Mouse (Mus musculus) limb, embryonic 14.5 days (tissue): ENCODE data around the gene Pik3c2b. TPM values are rescaled to one million over a fixed set of nuclear protein-coding genes. Genes with fewer than 3 reads are reported as not detected.
A peak's percentile ranks its signal among the peaks of the same experiment; 100 is the strongest.

Source experiments
- ATAC-seq: fragments of 200-750 bp; cut with Nextera tagmentation; 2 replicates; pipeline ENCODE4 v1.8.0; 2017; ENCODE audit warnings: low read depth, moderate number of reproducible peaks, moderate TSS enrichment; ENCODE audit not compliant: low FRiP score
- DNase-seq: peaks from one replicate; pipeline ENCODE4 v3.0.0-alpha.2; 2015; ENCODE audit warnings: low spot score
- H3K27ac ChIP-seq: fragments of 300-500 bp; sonication (generic); replicated peaks from 2 replicates; pipeline ENCODE4 v1.5.1; 2014; ENCODE audit warnings: low read depth, mild to moderate bottlenecking, low read length, moderate library complexity, mixed read lengths
- H3K27me3 ChIP-seq: fragments of 300-500 bp; sonication (generic); 2 replicates; pipeline ENCODE4 v1.6.1; 2014; ENCODE audit warnings: low read length, mixed read lengths; ENCODE audit not compliant: control insufficient read depth, insufficient read depth
- H3K36me3 ChIP-seq: fragments of 300-500 bp; sonication (generic); 2 replicates; pipeline ENCODE4 v1.6.1; 2014; ENCODE audit warnings: mild to moderate bottlenecking, low read length, moderate library complexity, mixed read lengths; ENCODE audit not compliant: control insufficient read depth, insufficient read depth
- H3K4me1 ChIP-seq: fragments of 300-500 bp; sonication (generic); 2 replicates; pipeline ENCODE4 v1.6.1; 2014; ENCODE audit warnings: antibody characterized with exemption, low read length, mixed read lengths; ENCODE audit not compliant: control insufficient read depth, insufficient read depth
- H3K4me2 ChIP-seq: fragments of 300-500 bp; sonication (generic); replicated peaks from 2 replicates; pipeline ENCODE4 v1.6.1; 2014; ENCODE audit warnings: low read depth, mild to moderate bottlenecking, low read length, moderate library complexity; ENCODE audit not compliant: severe bottlenecking
- H3K4me3 ChIP-seq: fragments of 300-500 bp; sonication (generic); replicated peaks from 2 replicates; pipeline ENCODE4 v1.5.1; 2014; ENCODE audit warnings: low read length
- H3K9ac ChIP-seq: fragments of 300-500 bp; sonication (generic); 2 replicates; pipeline ENCODE4 v1.6.1; 2014; ENCODE audit warnings: mild to moderate bottlenecking, low read depth, low read length, moderate library complexity; ENCODE audit not compliant: severe bottlenecking
- H3K9me3 ChIP-seq: fragments of 300-500 bp; sonication (generic); 2 replicates; pipeline ENCODE4 v1.6.1; 2016; ENCODE audit warnings: low read length; ENCODE audit not compliant: control insufficient read depth
- POLR2A ChIP-seq: fragments of 200-500 bp; IDR thresholded peaks from 2 replicates; pipeline ENCODE4 v1.8.0; 2012; ENCODE audit warnings: inconsistent platforms, mild to moderate bottlenecking, moderate library complexity, borderline replicate concordance; ENCODE audit not compliant: insufficient read depth, insufficient read length; ENCODE audit errors: extremely low read depth
- WGBS: fragments of 180-500 bp; shearing (Covaris S2); extraction: QIAGEN DNeasy Blood & Tissue Kit; methylation state at CpG from one replicate; pipeline ENCODE4 v1.1.7; 2014; 5-methylcytosine and 5-hydroxymethylcytosine counted together
- polyA plus RNA-seq, 2 experiments: library from polyadenylated mRNA; depleted of rRNA in 1 of 2; stranded (reverse) in 1 of 2; unstranded in 1 of 2; fragments of >200 nt; fragmentation: Nextera tagmentation in 1 of 2; extraction: Ambion mirVana in 1 of 2; gene quantifications; 2 replicates each; pipeline versions ENCODE4 v1.2.1 to v1.2.3; 2012 to 2014

Gene Pik3c2b
- polyA plus RNA-seq, 2 experiments: 8.1 to 10.7 TPM

GRCm38 (mm10) chr1:133093719-133094118, 48.3 kb downstream of the Pik3c2b start:
- Histone ChIP-seq H3K9me3 (no peaks in the 10 kb centered on the region), H3K27me3 (no peaks in the 10 kb centered on the region), H3K36me3 (peaks cover 33% of the 10 kb centered on the region), H3K9ac (no peak overlapping the region), H3K4me2 (no peak overlapping the region), H3K27ac (no peak overlapping the region), H3K4me3 (no peak overlapping the region), H3K4me1 (no peaks in the 10 kb centered on the region)
- ATAC-seq: no peak
- no peak for TF ChIP-seq POLR2A
- WGBS: 92% methylated on average over 7 of the region's 7 CpGs
- no peak for DNase-seq

- H3K27ac ChIP-seq: no peak overlapping the region
- ATAC-seq: peak; percentile 72
- H3K36me3 ChIP-seq: peaks cover 63% of the 10 kb centered on the region
Measured at GRCm38 (mm10) chr1:133100980-133101798, 55.7 kb downstream of the Pik3c2b start.

GRCm38 (mm10) chr1:133102108-133102507, 56.6 kb downstream of the Pik3c2b start:
- DNase-seq: no peak
- Histone ChIP-seq H3K4me1 (no peaks in the 10 kb centered on the region), H3K9ac (no peak overlapping the region), H3K27me3 (no peaks in the 10 kb centered on the region), H3K4me3 (no peak overlapping the region), H3K27ac (no peak overlapping the region), H3K36me3 (peaks cover 64% of the 10 kb centered on the region), H3K4me2 (no peak overlapping the region), H3K9me3 (no peaks in the 10 kb centered on the region)
- no peak for ATAC-seq
- WGBS: 82% methylated on average over 5 of the region's 5 CpGs
- no peak for TF ChIP-seq POLR2A

More at GRCm38 (mm10) chr1:133100980-133101798, 55.7 kb downstream of the Pik3c2b start:
- 46% methylated on average over 17 of the region's 17 CpGs for WGBS
- no peak for TF ChIP-seq POLR2A
- peak; percentile 67 for DNase-seq
- H3K27me3 ChIP-seq: no peaks in the 10 kb centered on the region
- H3K9me3 ChIP-seq: no peaks in the 10 kb centered on the region
- H3K4me2 ChIP-seq: no peak overlapping the region
- H3K9ac ChIP-seq: no peak overlapping the region
- no peaks in the 10 kb centered on the region for H3K4me1 ChIP-seq
- H3K4me3 ChIP-seq: no peak overlapping the region

- Histone ChIP-seq H3K36me3 (peaks cover 57% of the 10 kb centered on the region), H3K4me3 (no peak overlapping the region), H3K4me1 (no peaks in the 10 kb centered on the region), H3K4me2 (no peak overlapping the region), H3K9ac (no peak overlapping the region), H3K27ac (no peak overlapping the region), H3K27me3 (no peaks in the 10 kb centered on the region), H3K9me3 (no peaks in the 10 kb centered on the region)
- 92% methylated on average over 7 of the region's 7 CpGs for WGBS
- DNase-seq (no peak), ATAC-seq (no peak)
- TF ChIP-seq POLR2A: no peak
Measured at GRCm38 (mm10) chr1:133103315-133103714, 57.8 kb downstream of the Pik3c2b start.

GRCm38 (mm10) chr1:133103871-133104270, 58.4 kb downstream of the Pik3c2b start:
- DNase-seq: no peak
- Histone ChIP-seq H3K36me3 (peaks cover 51% of the 10 kb centered on the region), H3K9ac (no peak overlapping the region), H3K27ac (no peak overlapping the region), H3K9me3 (no peaks in the 10 kb centered on the region), H3K4me3 (no peak overlapping the region), H3K27me3 (no peaks in the 10 kb centered on the region), H3K4me2 (no peak overlapping the region), H3K4me1 (no peaks in the 10 kb centered on the region)
- no peak for TF ChIP-seq POLR2A
- 89% methylated on average over 6 of the region's 6 CpGs for WGBS
- ATAC-seq: no peak

- ATAC-seq: no peak
Measured at GRCm38 (mm10) chr1:133116108-133116507, 70.6 kb downstream of the Pik3c2b start.

More at GRCm38 (mm10) chr1:133116108-133116507, 70.6 kb downstream of the Pik3c2b start:
- H3K27me3 ChIP-seq: no peaks in the 10 kb centered on the region
- no peak overlapping the region for H3K27ac ChIP-seq
- DNase-seq: no peak
- no peak overlapping the region for H3K4me2 ChIP-seq
- H3K4me1 ChIP-seq: peaks cover 14% of the 10 kb centered on the region
- H3K4me3 ChIP-seq: no peak overlapping the region
- H3K9ac ChIP-seq: no peak overlapping the region
- H3K36me3 ChIP-seq: no peaks in the 10 kb centered on the region
- no peak for TF ChIP-seq POLR2A
- no peaks in the 10 kb centered on the region for H3K9me3 ChIP-seq
- WGBS: 92% methylated on average over 4 of the region's 4 CpGs
